Mouse (Mus musculus) MEL (cell line): ENCODE data around the gene Olfr346. TPM values are rescaled to one million over a fixed set of nuclear protein-coding genes. Genes with fewer than 3 reads are reported as not detected.

Source experiments
- DNase-seq: peaks from one replicate; pipeline ENCODE4 v3.0.0; 2011; ENCODE audit warnings: low read depth, low spot score
- H3K27ac ChIP-seq: 2 replicates; pipeline ENCODE4 v1.5.1; 2012; ENCODE audit warnings: low read depth, mild to moderate bottlenecking, control low read depth, low read length, moderate library complexity; ENCODE audit not compliant: control insufficient read depth
- H3K27me3 ChIP-seq, 2 experiments: fragments of 150-350 bp in 1 of 2; sonication (generic) in 1 of 2; 2 replicates each; pipeline ENCODE4 v1.6.1; 2012; ENCODE audit warnings: low read length in 2 of 2, mild to moderate bottlenecking in 2 of 2, improper control_type of control experiment in 1 of 2, moderate library complexity in 1 of 2; ENCODE audit not compliant: insufficient read depth in 2 of 2, control insufficient read depth in 1 of 2
- H3K36me3 ChIP-seq, 2 experiments: 2 replicates each; pipeline ENCODE4 v1.6.1; 2012 to 2014; ENCODE audit warnings: low read length in 2 of 2, improper control_type of control experiment in 1 of 2, inconsistent platforms in 1 of 2, mild to moderate bottlenecking in 1 of 2; ENCODE audit not compliant: insufficient read depth in 2 of 2, control insufficient read depth in 1 of 2
- H3K4me1 ChIP-seq, 2 experiments: fragments of 150-350 bp in 1 of 2; sonication (generic) in 1 of 2; 2 replicates each; pipeline ENCODE4 v1.6.1; 2012; ENCODE audit warnings: low read length in 2 of 2, improper control_type of control experiment in 1 of 2, mild to moderate bottlenecking in 1 of 2; ENCODE audit not compliant: insufficient read depth in 2 of 2, control insufficient read depth in 1 of 2
- H3K4me3 ChIP-seq, 2 experiments: fragments of 150-350 bp in 1 of 2; sonication (generic) in 1 of 2; 2 replicates each; pipeline ENCODE4 v1.5.1; 2012; ENCODE audit warnings: low read depth in 2 of 2, low read length in 2 of 2, mild to moderate bottlenecking in 2 of 2, moderate library complexity in 2 of 2, control low read depth in 1 of 2, improper control_type of control experiment in 1 of 2; ENCODE audit not compliant: control insufficient read depth in 1 of 2, insufficient read depth in 1 of 2
- H3K79me2 ChIP-seq: 2 replicates; pipeline ENCODE4 v1.6.1; 2012; ENCODE audit warnings: mild to moderate bottlenecking, low read length, moderate library complexity; ENCODE audit not compliant: control insufficient read depth, poor library complexity, insufficient read depth
- H3K9ac ChIP-seq: 2 replicates; pipeline ENCODE4 v1.6.1; 2012; ENCODE audit warnings: low read depth, mild to moderate bottlenecking, control low read depth, low read length, moderate library complexity; ENCODE audit not compliant: control insufficient read depth, poor library complexity, severe bottlenecking
- H3K9me3 ChIP-seq: fragments of 150-350 bp; sonication (generic); replicated peaks from 2 replicates; pipeline ENCODE4 v1.6.1; 2012; ENCODE audit warnings: mild to moderate bottlenecking, low read length, improper control_type of control experiment, moderate library complexity; ENCODE audit not compliant: insufficient read depth
- CHD1 ChIP-seq: IDR thresholded peaks from 2 replicates; pipeline ENCODE4 v1.6.1; 2012; ENCODE audit warnings: low read depth, mild to moderate bottlenecking, inconsistent platforms, low read length, improper control_type of control experiment
- CTCF ChIP-seq, 3 experiments: IDR thresholded peaks in 2 of 3; conservative IDR thresholded peaks in 1 of 3; 2 replicates each; pipeline ENCODE4 v1.5.1; 2011 to 2012; ENCODE audit warnings: low read length in 3 of 3, low read depth in 2 of 3, mild to moderate bottlenecking in 2 of 3, improper control_type of control experiment in 1 of 3, inconsistent platforms in 1 of 3, mixed read lengths in 1 of 3, moderate library complexity in 1 of 3; ENCODE audit not compliant: control insufficient read depth in 1 of 3, insufficient read depth in 1 of 3, poor library complexity in 1 of 3, severe bottlenecking in 1 of 3
- ETS1 ChIP-seq: IDR thresholded peaks from 2 replicates; pipeline ENCODE4 v1.6.1; 2012; ENCODE audit warnings: low read depth, mild to moderate bottlenecking, inconsistent platforms, low read length, improper control_type of control experiment, moderate library complexity
- GATA1 ChIP-seq: IDR thresholded peaks from 2 replicates; pipeline ENCODE4 v1.6.1; 2011; ENCODE audit warnings: low read depth, low read length, improper control_type of control experiment
- HCFC1 ChIP-seq: IDR thresholded peaks from 2 replicates; pipeline ENCODE4 v1.6.1; 2012; ENCODE audit warnings: low read depth, mild to moderate bottlenecking, inconsistent platforms, low read length, improper control_type of control experiment, moderate library complexity
- JUND ChIP-seq: IDR thresholded peaks from 2 replicates; pipeline ENCODE4 v1.6.1; 2011; ENCODE audit warnings: low read depth, mild to moderate bottlenecking, improper control_type of control experiment, low read length
- KAT2A ChIP-seq: conservative IDR thresholded peaks from 2 replicates; pipeline ENCODE4 v1.6.1; 2012; ENCODE audit warnings: low read depth, low read length, improper control_type of control experiment, inconsistent platforms
- MAFK ChIP-seq: IDR thresholded peaks from 2 replicates; pipeline ENCODE4 v1.6.1; 2011; ENCODE audit warnings: low read depth, mild to moderate bottlenecking, low read length, improper control_type of control experiment, borderline replicate concordance
- MXI1 ChIP-seq: IDR thresholded peaks from 2 replicates; pipeline ENCODE4 v1.6.1; 2011; ENCODE audit warnings: mild to moderate bottlenecking, low read depth, low read length, improper control_type of control experiment
- MYB ChIP-seq: IDR thresholded peaks from 2 replicates; pipeline ENCODE4 v1.6.1; 2011; ENCODE audit warnings: mild to moderate bottlenecking, low read depth, low read length, improper control_type of control experiment
- MYC ChIP-seq: IDR thresholded peaks from 2 replicates; pipeline ENCODE4 v1.6.1; 2011; ENCODE audit warnings: low read depth, mild to moderate bottlenecking, low read length, improper control_type of control experiment, moderate library complexity
- NELFE ChIP-seq: IDR thresholded peaks from 2 replicates; pipeline ENCODE4 v1.6.1; 2011; ENCODE audit warnings: low read depth, low read length, improper control_type of control experiment
- POLR2A ChIP-seq, 2 experiments: IDR thresholded peaks; 2 replicates each; pipeline ENCODE4 v1.6.1; 2011 to 2012; ENCODE audit warnings: low read length in 2 of 2, mild to moderate bottlenecking in 2 of 2, control low read depth in 1 of 2, improper control_type of control experiment in 1 of 2, low read depth in 1 of 2, moderate library complexity in 1 of 2; ENCODE audit not compliant: control insufficient read depth in 1 of 2, insufficient read depth in 1 of 2, poor library complexity in 1 of 2
- POLR2AphosphoS5 ChIP-seq: IDR thresholded peaks from 2 replicates; pipeline ENCODE4 v1.6.1; 2012; ENCODE audit warnings: low read depth, borderline replicate concordance, mild to moderate bottlenecking, inconsistent platforms, low read length, moderate library complexity, mixed read lengths
- RAD21 ChIP-seq: IDR thresholded peaks from 2 replicates; pipeline ENCODE4 v1.6.1; 2011; ENCODE audit warnings: mild to moderate bottlenecking, low read depth, low read length, improper control_type of control experiment
- SMC3 ChIP-seq: IDR thresholded peaks from 2 replicates; pipeline ENCODE4 v1.6.1; 2011; ENCODE audit warnings: low read depth, low read length, improper control_type of control experiment
- TAL1 ChIP-seq: IDR thresholded peaks from 2 replicates; pipeline ENCODE4 v1.6.1; 2012; ENCODE audit warnings: mild to moderate bottlenecking, inconsistent platforms, low read length, moderate library complexity, mixed read lengths
- TBP ChIP-seq: IDR thresholded peaks from 2 replicates; pipeline ENCODE4 v1.8.0; 2011; ENCODE audit warnings: low read depth, low read length, improper control_type of control experiment
- TCF12 ChIP-seq: IDR thresholded peaks from 2 replicates; pipeline ENCODE4 v1.6.1; 2014; ENCODE audit warnings: low read depth, mild to moderate bottlenecking, inconsistent platforms, low read length, improper control_type of control experiment, moderate library complexity
- UBTF ChIP-seq: IDR thresholded peaks from 2 replicates; pipeline ENCODE4 v1.6.1; 2012; ENCODE audit warnings: low read depth, mild to moderate bottlenecking, inconsistent platforms, low read length, improper control_type of control experiment, moderate library complexity, borderline replicate concordance; ENCODE audit not compliant: insufficient read depth
- USF1 ChIP-seq: IDR thresholded peaks from 2 replicates; pipeline ENCODE4 v1.6.1; 2014; ENCODE audit warnings: low read depth, mild to moderate bottlenecking, inconsistent platforms, low read length, improper control_type of control experiment, moderate library complexity
- USF2 ChIP-seq, 2 experiments: IDR thresholded peaks; 2 replicates each; pipeline ENCODE4 v1.6.1; 2011 to 2012; ENCODE audit warnings: improper control_type of control experiment in 2 of 2, low read length in 2 of 2, borderline replicate concordance in 1 of 2, inconsistent platforms in 1 of 2, low read depth in 1 of 2, mild to moderate bottlenecking in 1 of 2; ENCODE audit not compliant: insufficient read depth in 1 of 2
- ZMIZ1 ChIP-seq: IDR thresholded peaks from 2 replicates; pipeline ENCODE4 v1.6.1; 2012; ENCODE audit warnings: low read depth, mild to moderate bottlenecking, inconsistent platforms, low read length, improper control_type of control experiment, moderate library complexity
- ZNF384 ChIP-seq: IDR thresholded peaks from 2 replicates; pipeline ENCODE4 v1.6.1; 2012; ENCODE audit warnings: low read depth, mild to moderate bottlenecking, inconsistent platforms, low read length, improper control_type of control experiment
- polyA plus RNA-seq, 2 experiments: library from polyadenylated mRNA; stranded (reverse) in 1 of 2; unstranded in 1 of 2; fragments of >175 nt in 1 of 2; fragments of >200 nt in 1 of 2; gene quantifications; 2 replicates each; pipeline versions ENCODE4 v1.2.1 to v1.2.4; 2012; ENCODE audit warnings: low replicate concordance in 2 of 2, low read depth in 1 of 2; ENCODE audit not compliant: insufficient read length in 2 of 2, insufficient read depth in 1 of 2, missing spikeins in 1 of 2
- total RNA-seq: library from RNA; depleted of rRNA; stranded (reverse); fragments of 300-350 nt; gene quantifications from 2 replicates; pipeline ENCODE4 v1.2.3, GENCODE M21; 2012

Olfr346 gene
- total and polyA plus RNA-seq, 3 experiments, result not detected

DNA sequence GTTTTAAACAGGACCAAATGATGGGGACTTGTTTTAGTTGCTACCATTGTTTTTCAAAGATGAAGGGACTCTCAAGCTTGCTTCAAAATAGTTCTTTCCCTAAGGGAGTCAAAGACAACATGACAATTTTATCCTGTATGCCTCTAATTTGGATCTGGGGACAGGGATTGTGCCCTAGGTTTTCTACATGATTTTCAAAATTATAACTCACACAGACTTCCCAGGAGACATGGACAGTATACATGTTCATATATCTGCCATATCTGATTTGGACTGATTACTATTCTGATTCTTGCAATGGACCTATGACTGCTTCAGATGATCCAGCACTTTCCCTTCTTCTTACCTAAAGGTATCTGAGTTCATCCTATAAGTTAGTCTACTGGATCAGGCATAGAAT lies 46.0 kb downstream of the Olfr346 start, which contains the start of gene Olfr347:
Olfr347 (plus strand) TSS at position 301 of the 400 bp plus-strand sequence.
- Histone ChIP-seq H3K9ac (no peak within 1 kb of the TSS), H3K79me2 (no peaks in the 10 kb centered on the region), H3K36me3 (no peaks in the 10 kb centered on the region), H3K27me3 (no peaks in the 10 kb centered on the region), H3K27ac (no peak within 1 kb of the TSS), H3K4me3 (no peak within 1 kb of the TSS), H3K9me3 (no peaks in the 10 kb centered on the region), H3K4me1 (no peaks in the 10 kb centered on the region)
- DNase-seq, result no peak
- TF ChIP-seq MXI1 (no peak), ETS1 (no peak), USF1 (no peak), ZNF384 (no peak), NELFE (no peak), TBP (no peak), UBTF (no peak), KAT2A (no peak), MAFK (no peak), TAL1 (no peak), TCF12 (no peak), MYB (no peak), HCFC1 (no peak), CHD1 (no peak), JUND (no peak)

DNA sequence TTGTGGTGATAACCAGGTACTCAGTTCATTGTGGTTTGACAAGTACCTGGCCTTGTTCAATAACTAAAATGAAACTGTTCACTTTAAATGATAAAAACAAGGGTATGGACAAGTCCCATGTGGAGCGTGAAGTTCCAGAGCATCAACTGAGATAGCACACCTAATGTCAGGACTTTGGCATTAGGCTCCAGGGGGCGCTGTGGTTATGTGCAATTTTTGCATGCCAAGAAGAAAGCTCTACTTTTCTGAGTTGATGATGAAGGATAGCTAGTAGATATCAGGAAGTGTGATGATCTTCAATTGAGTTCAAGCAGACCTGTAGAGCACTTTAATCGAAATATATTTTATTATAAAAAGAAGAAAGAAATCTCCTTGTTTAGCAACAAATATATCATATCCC lies 50.6 kb downstream of the Olfr346 start:
- Histone ChIP-seq H3K27me3 (no peaks in the 10 kb centered on the region), H3K36me3 (no peaks in the 10 kb centered on the region)

More for the DNA sequence above, 50.6 kb downstream of the Olfr346 start:
- Histone ChIP-seq H3K9me3 (no peaks in the 10 kb centered on the region), H3K4me3 (no peak overlapping the region), H3K79me2 (no peaks in the 10 kb centered on the region), H3K4me1 (no peaks in the 10 kb centered on the region), H3K9ac (no peak overlapping the region), H3K27ac (no peak overlapping the region)
- TF ChIP-seq RAD21 (peak; percentile 22), GATA1 (no peak), USF2 (IDR thresholded peaks at IDR 0.05; ENCODE audit: borderline replicate concordance in 1 of 2, insufficient read depth in 1 of 2, low read depth in 1 of 2, low read length in 2 of 2) (no peak), MYC (no peak), POLR2A (IDR thresholded peaks at IDR 0.05; ENCODE audit: control insufficient read depth in 1 of 2, insufficient read depth in 1 of 2, low read depth in 1 of 2, low read length in 2 of 2, poor library complexity in 1 of 2) (no peak), CTCF (IDR thresholded peaks at IDR 0.05 in 2 of 3, conservative IDR thresholded peaks at IDR 0.05 in 1 of 3; ENCODE audit: control insufficient read depth in 1 of 3, insufficient read depth in 1 of 3, low read depth in 2 of 3, low read length in 3 of 3, poor library complexity in 1 of 3, severe bottlenecking in 1 of 3) (peak; percentile 16 to 34 (median 18); a peak in 5 of 6 replicates), USF1 (no peak), POLR2AphosphoS5 (no peak), SMC3 (0 out of 2 replicates have a peak, but pooled peaks have one; percentile 21), ZMIZ1 (no peak), MYB (no peak)
- peak; percentile 14 for DNase-seq
